Mouse (Mus musculus) ovary, postnatal 10 days (tissue): ENCODE measurements around the gene Igf2bp3.

ENCODE experiments used
- DNase-seq: peaks from one replicate; pipeline ENCODE4 v3.0.0; 2022; ENCODE audit warnings: low spot score

Gene Igf2bp3

DNA sequence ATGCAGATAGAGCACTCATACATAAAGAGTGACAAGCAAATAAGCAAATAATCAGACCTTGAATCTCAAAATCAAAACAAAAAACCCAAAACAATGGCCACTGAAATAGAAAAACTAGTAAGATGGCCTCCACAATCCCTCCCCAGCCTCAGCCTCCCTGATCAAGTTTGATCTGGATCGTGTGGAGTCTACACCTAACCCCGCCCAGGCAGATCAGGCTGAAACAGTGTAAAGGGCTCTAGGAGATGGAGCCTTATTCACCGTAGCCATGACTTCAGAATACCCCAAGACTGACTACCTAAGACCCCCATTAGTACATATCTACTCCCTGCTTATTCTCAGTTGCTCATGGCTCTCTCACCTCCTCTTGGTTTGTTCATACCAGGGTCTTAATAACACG lies 41.1 kb downstream of the Igf2bp3 start:
- no peak for DNase-seq

DNA sequence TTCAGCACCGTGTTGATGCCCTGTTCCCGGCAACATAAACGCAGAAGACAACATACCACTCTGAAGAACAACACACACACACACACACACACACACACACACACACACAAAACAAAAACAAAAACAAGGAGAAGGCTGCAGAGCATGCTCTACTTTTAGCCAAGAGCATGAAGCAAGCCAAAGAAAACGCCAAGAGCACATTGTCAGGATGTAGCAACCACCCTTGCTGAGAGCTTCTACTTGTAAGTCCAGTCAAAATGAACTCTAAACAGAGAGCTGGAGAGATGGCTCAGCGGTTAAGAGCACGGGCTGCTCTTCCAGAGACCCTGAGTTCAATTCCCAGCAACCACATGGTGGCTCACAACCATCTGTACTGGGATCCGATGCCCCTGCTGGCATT lies 41.5 kb downstream of the Igf2bp3 start:
- no peak for DNase-seq

DNA sequence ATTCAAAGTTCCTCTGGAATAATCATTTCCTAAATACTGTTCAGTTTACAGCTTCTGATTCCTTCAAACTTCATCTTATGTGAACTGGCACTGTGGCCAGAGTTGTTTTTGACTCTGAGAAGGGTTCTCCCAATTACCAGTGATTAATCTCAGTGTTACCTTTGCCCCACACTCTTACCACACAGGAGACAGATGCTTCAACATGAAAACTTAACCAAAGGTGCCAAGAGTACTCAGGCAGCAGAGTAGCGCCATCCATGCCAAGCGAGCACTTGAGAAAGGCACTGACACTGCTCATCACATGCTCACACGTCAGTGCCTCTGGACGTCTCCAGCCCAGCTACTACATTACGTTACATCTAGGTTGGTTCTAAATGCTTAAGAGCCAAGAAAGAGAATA lies 43.5 kb downstream of the Igf2bp3 start:
- no peak for DNase-seq

DNA sequence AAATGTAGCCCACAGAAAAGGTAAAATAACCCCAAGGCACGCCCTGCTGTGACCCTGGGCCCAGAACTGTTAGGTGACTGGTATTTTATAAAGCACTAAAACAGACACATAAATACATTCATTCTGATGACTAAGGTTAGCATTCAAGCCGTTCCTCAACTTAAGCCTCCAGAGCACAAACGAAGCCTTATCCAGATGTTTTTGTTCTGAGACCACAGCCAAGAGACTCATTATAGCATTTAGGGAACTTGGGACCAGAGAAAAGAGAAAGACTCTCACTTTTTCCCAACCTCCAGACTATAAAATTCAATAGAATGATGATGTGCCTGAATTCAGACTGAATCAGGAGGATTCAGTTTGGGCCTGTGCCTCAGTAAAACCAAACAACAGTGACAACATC lies 46.1 kb downstream of the Igf2bp3 start:
- DNase-seq, result no peak

DNA sequence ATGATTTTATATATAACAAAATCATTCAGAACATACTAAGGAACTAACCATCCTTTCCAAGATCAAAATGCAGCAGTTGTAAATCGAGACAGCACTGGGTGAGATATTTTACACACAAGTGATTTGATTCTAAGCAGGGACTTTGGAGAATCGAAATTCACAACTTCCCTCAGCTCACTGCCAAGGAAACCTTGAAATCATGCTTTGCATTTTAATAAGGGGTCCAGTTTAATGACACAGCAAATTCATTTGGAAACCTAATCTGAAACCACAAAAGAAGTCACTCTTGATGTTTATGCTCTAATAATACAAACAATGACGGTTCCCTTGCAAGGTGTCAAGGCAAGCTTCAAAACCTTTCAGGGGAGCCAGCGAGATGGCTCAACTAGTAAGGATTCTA lies 47.4 kb downstream of the Igf2bp3 start:
- DNase-seq, result no peak

DNA sequence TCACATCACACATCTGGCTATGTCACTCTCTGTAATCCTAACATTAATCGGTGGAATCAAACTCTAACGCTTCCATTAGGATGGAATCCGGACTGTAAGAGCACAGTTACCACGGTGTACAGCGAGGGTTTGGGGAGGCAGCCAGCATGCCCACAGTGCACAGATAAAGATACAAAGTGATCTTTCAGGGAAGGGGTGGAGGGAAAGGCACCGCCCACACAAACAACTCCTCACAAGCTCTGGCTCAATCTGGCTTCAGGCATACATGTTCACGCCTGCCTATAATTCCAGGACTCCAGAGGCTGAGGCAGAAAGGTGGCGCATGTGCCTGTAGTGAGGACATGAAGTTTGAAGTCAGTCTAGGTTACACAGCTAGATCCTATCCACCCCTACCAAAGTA lies 48.4 kb downstream of the Igf2bp3 start:
- no peak for DNase-seq

DNA sequence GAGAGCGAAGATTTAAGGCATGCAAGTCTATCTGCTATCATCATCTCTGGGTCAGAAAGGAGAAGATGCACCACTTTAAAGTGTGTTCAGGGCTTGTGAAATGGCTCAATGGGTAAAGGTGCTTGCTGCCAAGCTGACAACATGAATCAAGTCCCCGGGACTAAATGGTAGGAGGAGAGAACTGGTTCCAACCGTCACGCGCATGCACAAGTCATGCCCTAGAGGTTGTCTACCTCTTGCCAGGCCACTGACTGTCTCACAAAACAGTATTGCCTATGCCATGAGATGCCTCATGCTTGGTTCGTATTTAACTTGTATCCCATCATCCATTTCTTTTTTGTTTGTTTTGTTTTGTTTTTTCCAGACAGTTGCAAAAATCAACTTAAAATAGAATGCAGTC lies 48.9 kb downstream of the Igf2bp3 start:
- DNase-seq, result no peak

DNA sequence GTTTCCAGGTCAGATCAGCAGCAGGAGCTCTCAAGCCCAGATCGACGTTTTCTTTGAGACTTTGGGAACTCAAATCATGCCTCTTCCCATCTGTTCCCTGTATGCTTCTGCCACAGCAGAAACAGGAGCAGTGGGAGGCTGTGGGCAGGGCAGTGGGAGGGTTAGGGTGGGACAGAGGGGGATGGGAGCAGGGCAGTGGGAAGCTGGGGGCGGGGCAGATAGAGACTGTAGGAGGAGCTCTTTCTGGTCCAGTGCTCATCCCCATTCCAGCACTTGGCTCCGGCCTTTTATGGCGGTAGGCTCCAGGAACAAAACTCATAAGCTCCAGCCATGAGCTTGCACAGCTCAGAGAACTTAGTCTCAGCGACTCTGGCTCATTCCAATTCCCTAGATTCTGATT lies 49.7 kb downstream of the Igf2bp3 start:
- DNase-seq, result no peak

DNA sequence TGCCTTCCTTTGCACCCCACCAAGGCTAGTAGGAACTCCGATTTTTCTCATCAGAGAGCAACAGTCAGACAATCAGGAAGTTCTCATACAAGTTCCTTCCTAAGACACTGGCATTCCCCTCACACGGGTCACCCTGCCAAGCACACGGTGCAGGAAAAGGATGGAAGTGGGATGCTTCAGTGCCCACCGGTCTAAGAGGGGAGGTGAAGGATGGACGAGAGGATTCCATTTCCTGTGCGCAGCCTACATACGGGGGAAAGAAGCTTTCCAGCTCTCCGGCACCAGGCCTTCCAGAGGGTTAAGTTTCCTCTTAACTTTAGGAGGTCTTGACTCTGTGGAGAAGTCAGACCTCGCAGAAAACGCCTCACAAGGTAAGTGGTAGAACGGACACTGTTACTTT lies 50.1 kb downstream of the Igf2bp3 start:
- DNase-seq, result no peak

DNA sequence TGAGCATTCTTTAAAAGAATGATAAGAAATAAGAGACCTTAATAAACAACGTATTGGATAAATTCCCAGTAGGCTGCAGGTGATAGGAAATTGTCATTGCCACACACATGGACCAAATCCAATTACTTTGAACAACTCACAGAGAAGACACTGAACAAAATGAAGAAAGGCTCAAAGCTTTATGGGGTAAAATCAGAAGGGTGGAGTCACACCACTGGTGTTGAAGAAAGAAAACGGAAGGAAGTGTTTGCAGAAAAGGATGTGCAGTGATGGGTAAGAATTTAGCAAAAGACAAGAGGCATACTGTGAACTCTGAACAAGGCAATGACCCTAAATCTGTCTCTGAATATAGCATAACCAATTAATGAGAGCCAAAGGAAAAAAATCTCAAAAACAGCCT lies 54.8 kb downstream of the Igf2bp3 start:
- DNase-seq, result no peak

DNA sequence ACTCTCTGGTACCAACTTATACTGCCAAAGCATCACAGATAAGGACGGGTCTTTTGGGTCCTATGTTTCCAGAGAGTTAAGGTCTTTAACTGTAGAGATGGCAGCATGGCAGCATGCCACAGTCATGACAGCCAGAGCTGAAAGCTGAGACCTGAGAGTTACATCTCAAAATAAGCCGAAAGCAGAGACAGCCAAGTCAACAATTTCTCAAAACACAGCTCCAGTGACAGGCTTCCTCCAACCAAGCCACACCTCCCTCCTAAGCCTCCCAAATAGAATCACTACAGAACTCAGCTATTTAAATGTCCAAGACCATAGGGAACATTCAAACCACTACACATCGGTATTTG lies 58.0 kb downstream of the Igf2bp3 start:
- DNase-seq, result no peak

DNA sequence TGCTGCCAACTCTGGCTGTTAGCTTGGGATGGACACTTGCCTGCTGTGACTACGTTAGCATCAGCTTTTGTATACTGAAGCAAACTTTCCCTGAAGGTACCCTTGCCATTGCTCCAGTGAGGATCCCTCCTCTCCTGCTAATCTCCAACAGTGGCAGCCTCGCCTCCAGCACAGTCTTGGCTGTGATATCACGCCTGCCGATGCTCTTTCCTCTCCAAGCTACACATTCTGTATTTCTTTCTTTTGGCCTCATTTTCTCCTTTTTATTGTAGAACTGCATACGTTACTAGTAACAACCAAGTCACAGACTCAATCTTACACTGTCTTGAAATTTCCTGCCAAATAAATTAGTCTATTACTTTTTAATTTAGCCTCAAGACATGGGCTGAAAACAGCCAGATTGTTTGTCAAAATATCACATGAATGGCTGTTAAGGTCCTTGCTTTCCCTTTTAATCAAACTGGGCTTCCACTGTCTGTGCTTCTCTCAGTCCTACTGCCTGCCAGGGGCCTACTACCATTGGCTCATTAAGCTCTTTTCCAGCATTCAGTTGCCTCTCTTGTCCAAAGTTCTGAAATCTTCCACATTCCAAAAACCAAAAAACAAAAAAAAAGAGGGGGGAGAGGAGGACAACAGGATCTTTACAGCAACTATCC lies 58.5 kb downstream of the Igf2bp3 start:
- DNase-seq, result no peak

DNA sequence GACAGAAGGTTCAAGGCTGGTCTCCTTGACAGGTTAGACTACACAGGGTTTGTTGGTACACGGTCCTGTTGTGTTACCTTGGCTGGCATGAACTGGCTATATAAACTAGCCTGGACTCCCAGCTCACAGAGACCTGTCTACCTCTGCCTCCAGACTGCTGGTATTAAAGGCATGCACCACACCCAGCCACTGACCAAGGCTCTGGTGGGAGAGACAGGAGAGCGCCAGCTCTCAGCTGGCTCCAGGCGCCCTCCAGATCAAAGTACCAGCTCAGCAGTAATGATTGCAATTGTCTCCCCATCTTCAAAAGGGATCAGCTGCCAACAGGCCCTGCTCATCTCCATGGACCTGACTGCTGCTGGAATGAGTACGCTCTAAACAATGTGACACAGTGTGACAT lies 63.3 kb downstream of the Igf2bp3 start:
- DNase-seq, result no peak

DNA sequence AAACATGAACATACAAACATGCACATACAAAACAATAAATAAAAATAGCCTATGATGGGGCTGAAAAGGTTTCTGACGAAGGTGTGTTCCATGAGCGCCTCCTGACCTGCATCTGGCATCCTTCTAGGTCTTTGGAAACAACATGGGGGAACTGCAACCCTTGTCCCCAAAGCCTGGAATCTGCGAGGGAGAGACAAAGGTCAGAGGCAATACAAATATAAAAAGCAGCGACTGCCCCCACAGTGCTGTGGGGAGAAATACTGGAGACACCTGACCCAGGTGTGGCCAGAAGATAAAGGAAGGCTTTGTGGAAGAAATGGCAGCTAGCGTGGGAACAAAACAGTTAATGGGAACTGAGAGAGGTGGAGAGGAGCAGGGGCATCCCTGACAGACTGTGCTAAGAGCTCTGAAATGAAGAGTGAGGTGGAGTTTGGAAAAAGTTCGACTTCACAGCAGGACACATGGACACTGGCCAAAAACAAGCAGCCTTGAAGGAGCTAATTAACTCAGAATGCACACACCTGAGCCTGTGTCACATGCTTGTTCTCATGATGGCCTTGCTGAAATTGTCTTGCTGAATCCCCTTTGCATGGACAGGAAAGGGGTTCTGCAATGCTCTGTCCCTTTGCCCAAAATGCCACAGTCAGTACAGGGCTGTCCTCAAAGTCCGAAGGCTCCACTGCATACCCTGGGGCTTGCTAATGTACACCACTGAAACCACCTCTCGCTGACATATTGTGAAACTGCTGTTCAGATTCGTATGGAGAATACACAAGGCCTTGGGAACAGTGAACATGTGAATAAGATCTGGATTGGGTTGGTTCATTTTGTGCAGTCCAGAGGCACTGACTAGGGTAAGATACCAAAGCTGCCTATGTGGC lies 64.2 kb downstream of the Igf2bp3 start:
- DNase-seq, result no peak

DNA sequence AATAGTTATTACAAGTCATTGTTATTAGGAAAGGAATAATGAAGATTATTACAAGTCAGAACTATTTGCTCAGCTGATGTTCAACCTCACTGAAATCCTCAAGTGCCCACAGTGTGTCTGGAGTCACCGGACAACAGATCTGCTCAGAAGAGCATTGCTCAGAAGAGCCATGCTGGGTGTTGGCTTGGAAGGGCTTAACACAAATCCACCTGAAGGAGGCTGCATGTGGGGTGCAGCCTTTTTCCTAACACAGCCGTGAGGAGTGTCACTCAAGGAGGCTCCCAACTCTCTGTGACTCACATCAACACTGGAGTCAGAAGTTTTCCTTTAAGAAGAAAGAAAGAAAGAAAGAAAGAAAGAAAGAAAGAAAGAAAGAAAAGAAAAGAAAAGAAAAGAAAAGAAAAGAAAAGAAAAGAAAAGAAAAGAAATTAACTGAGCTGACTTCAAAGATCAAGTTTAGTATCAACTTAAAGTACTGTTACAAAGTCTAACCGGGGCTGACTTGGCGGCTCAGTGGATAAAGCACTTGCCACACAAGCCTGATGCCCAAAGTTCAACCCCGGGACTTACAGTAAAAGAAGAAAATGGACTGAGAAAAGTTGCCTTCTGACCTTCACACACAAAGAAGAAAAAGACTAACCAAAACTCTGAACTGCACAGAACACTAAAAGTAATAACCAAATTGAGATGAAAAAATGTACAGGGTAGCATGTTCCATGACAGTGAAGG lies 65.4 kb downstream of the Igf2bp3 start:
- no peak for DNase-seq

DNA sequence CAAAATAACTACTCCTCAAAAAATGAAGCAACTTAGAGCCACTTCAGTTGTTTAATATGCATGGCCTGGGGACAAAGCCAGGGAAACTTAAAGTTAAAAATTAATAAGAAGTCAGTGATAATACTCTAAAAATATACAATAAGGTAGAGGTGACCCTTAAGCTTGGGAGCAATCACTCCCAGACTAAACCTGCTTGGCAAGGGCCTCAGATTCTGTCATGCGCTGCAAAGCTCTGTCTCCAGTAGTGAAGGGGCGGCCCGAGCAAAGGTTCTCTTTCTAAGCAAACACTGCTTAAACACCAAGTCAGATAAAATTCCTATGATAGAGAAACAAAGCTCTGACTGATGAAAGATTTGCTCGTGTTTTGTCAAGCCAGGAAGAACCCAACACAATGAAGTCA lies 66.0 kb downstream of the Igf2bp3 start:
- DNase-seq, result no peak

DNA sequence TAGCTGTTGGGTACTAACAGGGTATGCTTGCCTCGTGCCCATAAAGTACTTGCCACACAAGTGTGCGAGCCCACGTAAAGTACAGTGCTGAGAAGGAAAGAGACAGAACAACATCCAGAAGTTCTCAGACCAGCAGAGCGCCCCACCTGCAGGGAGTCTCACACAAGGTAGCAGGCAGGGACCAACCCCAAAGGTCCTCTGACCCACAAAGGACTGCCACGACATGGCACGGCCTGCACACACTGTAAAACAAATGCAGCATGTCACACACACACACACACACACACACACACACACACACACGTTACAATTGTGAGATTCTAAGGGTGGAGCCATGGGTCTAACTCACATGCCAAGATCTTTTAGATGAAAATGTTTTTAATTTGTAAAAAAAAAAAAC lies 66.4 kb downstream of the Igf2bp3 start:
- no peak for DNase-seq

DNA sequence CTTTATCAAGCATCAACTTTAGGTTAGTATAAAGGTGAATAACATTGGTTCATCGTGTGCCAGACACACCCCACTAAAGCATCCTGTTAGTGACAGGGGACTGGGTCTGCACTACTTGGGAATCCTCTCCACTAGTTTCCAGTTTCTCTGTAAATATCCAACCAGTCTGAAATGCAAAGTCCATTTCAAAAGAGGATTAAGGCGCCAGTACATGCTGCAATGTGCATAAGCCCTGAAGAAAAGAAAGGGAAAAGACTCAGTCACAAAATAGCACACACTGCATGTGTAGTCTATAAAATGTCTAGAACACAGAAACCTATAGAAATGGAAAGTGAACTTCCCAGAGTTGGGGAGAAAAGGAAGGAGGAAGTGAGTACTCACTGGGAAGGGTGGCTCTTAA lies 68.3 kb downstream of the Igf2bp3 start:
- no peak for DNase-seq

DNA sequence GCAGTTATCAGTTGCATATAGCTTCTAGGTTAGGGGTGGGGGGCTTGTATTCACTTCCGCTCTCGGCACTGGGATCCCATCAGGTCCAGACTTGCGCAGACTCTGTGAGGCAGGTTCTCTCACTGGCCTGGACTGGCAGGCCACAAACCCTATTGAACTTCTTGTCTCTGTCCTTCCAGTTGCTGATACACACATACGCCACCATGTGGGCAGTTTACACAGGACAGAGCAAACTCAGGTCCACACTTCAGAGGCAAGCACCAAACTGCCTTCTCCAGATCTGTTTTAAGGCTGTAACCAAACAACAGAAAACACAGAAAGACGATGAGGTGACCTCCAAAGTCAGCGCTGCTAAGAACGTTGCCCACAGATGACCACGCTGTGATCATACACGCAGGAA lies 72.3 kb downstream of the Igf2bp3 start:
- DNase-seq, result no peak

DNA sequence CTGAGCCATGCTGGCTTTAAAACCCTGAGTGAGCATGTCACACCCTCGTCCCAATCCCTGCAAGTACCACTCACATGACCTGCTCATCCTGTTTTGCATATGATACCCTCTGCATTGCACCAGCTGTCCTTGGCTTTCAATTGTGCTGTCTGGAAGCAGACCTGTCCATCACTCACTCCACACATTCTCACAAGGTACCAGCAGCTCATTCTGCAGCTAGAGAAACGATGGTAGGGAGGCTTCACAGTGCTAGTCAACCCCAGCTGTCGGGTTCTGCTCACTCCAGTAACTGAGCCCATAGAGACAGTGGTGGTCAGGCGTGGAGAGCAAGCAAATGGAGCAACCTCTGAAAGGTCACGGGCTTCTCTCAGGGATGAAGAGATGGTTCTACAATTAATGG lies 73.6 kb downstream of the Igf2bp3 start:
- DNase-seq, result no peak

DNA sequence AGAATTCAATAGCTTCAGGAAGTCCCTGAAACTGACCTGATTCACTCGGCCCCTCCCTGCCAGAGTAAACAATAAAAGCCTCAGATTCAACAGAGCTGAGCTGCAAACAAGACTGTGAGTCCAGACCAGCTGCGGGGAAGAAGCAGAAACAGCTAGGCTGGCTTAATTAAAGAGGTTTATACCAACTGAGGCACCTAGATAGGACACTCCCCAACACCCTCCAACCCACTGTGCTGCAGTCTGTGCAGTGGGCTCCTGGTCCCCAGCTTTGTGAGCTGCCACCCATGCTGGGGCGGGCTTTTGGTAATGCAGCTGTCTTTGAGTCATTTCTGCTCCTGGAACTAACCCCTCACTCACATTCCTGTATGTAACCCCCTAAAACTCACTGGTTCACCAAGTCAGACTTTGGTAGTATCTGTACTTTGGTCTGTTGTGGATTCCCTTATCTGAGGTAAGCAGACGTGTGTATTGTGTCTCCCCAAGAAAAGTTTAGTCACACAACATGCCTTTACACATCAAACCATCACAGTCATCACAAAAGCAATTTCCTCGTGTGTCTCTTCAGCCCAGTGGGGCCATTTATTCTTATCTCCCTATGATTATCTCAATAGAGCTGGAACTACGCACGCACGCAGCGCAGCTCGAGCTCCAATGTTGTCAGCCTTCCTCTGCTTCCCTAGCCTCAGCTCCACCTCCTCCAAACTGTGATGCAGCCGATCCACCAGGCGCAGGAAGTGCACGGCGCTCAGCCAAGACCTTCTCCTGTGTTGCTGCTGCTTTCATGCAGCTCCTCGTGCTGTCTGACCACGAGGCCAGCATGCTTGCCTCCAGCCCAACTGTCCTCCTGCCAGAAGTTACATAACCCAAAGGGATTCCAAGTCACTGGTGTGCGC lies 76.4 kb downstream of the Igf2bp3 start:
- no peak for DNase-seq

DNA sequence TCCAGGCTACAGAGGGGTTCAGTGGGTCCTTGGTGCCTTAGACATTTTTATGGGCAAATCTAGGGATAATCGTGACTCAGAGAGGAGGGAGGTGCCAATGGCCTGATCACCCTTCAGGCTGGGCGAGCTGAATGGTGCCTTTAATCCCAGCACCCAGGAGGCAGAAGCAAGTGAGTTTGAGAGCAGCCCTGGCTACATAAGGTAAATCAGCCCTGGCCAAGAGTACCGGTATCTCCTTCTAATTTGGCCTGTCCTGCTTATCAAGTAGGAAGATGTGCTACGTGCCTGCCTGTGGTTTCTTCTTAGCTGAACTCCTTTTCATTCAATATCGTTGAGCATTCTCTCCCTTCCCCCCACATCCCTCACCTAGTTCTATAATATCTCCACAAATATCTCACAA lies 78.0 kb downstream of the Igf2bp3 start:
- DNase-seq, result no peak
